Mouse (Mus musculus) embryonic facial prominence, embryonic 12.5 days (tissue): Measurements from ENCODE around the gene Adipor2. TPM values are rescaled to one million over a fixed set of nuclear protein-coding genes. Genes with fewer than 3 reads are reported as not detected.
"Not testable (repeated sequence)": the region's sequence is repeated elsewhere in the genome, so short reads cannot be mapped to it uniquely, and the experiment has no call there.

Experiments used
- ATAC-seq: fragments of 200-750 bp; cut with Nextera tagmentation; 2 replicates; pipeline ENCODE4 v1.8.0; 2017; ENCODE audit not compliant: insufficient number of reproducible peaks, insufficient read depth, low FRiP score, low TSS enrichment
- H3K27ac ChIP-seq: fragments of 300-500 bp; sonication (generic); 2 replicates; pipeline ENCODE4 v1.5.1; 2016; ENCODE audit warnings: mild to moderate bottlenecking
- H3K27me3 ChIP-seq: fragments of 300-500 bp; sonication (generic); 2 replicates; pipeline ENCODE4 v1.6.1; 2016; ENCODE audit warnings: mild to moderate bottlenecking, moderate library complexity
- H3K36me3 ChIP-seq: fragments of 300-500 bp; sonication (generic); 2 replicates; pipeline ENCODE4 v1.6.1; 2016; ENCODE audit warnings: mild to moderate bottlenecking
- H3K4me1 ChIP-seq: fragments of 300-500 bp; sonication (generic); 2 replicates; pipeline ENCODE4 v1.6.1; 2016
- H3K4me2 ChIP-seq: fragments of 300-500 bp; sonication (generic); replicated peaks from 2 replicates; pipeline ENCODE4 v1.6.1; 2016; ENCODE audit warnings: mild to moderate bottlenecking, moderate library complexity
- H3K4me3 ChIP-seq: fragments of 300-500 bp; sonication (generic); 2 replicates; pipeline ENCODE4 v1.5.1; 2016; ENCODE audit warnings: mild to moderate bottlenecking
- H3K9ac ChIP-seq: fragments of 300-500 bp; sonication (generic); 2 replicates; pipeline ENCODE4 v1.6.1; 2016; ENCODE audit warnings: mild to moderate bottlenecking, moderate library complexity
- H3K9me3 ChIP-seq: fragments of 300-500 bp; sonication (generic); 2 replicates; pipeline ENCODE4 v1.6.1; 2016; ENCODE audit warnings: mild to moderate bottlenecking, moderate library complexity
- WGBS: fragments of 180-500 bp; shearing (Covaris S2); methylation state at CpG from one replicate; pipeline ENCODE4 v1.1.7; 2016; 5-methylcytosine and 5-hydroxymethylcytosine counted together
- polyA plus RNA-seq: library from polyadenylated mRNA; unstranded; fragments of >200 nt; fragmentation: Nextera tagmentation; extraction: Ambion mirVana; gene quantifications from 2 replicates; pipeline ENCODE4 v1.2.1, GENCODE M21; 2016

Adipor2 gene
- polyA plus RNA-seq, 1 experiment from 2014 or later, result 30.2 TPM

DNA sequence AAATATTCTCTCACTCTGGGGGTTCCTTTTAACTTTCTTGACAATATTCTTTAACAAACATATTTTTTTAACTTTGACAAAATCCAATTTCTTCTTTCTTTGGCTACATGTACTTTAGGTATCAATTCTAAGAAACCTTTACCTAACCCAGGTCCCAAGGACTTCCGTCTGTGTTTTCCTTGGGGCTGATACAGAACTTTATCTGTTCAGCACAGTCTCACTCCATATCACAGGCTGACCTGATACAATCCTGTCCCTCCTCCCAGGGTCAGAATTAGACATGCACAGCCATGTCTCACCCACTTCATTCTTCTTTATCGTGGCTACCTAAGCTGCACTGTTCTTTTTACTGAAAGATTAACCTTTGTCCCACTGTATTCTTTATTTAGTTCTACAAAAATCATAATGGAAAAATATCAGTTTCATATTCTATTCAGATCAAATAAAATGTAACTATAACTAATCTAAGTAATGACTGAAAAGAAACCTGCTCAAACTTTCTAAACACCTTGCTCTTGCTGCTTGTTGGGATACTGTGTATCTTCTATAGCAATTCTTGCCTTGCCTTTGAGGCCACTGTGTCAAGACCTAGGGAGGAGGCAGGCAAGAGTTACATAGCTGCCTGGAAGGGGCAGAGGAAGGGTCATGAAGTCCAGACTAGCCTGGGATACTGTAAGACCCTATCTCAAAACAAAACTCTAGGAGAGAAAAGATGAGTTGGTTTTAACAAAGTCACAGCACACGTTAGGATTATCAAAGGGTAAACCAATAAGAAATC, 56.4 kb downstream of the Adipor2 start:
- no peaks in the 10 kb centered on the region for H3K27me3 ChIP-seq
- H3K27ac ChIP-seq, result no peak overlapping the region
- ATAC-seq, result no peak
- WGBS, result 95% methylated on average over 3 of the region's 3 CpGs
- no peaks in the 10 kb centered on the region for H3K9me3 ChIP-seq
- H3K4me3 ChIP-seq, result no peak overlapping the region
- no peak overlapping the region for H3K9ac ChIP-seq
- no peak overlapping the region for H3K4me2 ChIP-seq
- H3K4me1 ChIP-seq, result no peaks in the 10 kb centered on the region
- peaks cover 65% of the 10 kb centered on the region for H3K36me3 ChIP-seq

DNA sequence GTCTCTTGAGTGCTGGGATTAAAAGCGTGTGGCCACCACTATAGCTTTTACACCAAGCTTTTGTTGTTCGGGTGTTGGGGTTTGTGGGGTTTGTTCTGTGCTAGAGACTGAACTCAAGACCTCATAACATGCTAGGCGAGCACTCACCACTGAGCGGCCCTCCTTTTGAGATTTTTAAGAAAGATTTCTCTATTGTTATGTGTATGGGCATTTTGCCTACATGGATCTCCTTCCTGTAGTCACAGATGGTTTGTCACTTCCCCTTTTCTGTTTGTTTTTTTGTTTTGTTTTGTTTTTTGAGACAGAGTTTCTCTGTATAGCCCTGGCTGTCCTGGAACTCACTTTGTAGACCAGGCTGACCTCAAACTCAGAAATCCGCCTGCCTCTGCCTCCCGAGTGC, 57.3 kb downstream of the Adipor2 start:
- H3K9ac ChIP-seq, H3K4me2 ChIP-seq, ATAC-seq, H3K27ac ChIP-seq, H3K27me3 ChIP-seq, H3K9me3 ChIP-seq, H3K4me1 ChIP-seq, H3K4me3 ChIP-seq: not testable (repeated sequence)
- 90% methylated on average over 6 of the region's 6 CpGs for WGBS
- H3K36me3 ChIP-seq, result peaks cover 64% of the 10 kb centered on the region

DNA sequence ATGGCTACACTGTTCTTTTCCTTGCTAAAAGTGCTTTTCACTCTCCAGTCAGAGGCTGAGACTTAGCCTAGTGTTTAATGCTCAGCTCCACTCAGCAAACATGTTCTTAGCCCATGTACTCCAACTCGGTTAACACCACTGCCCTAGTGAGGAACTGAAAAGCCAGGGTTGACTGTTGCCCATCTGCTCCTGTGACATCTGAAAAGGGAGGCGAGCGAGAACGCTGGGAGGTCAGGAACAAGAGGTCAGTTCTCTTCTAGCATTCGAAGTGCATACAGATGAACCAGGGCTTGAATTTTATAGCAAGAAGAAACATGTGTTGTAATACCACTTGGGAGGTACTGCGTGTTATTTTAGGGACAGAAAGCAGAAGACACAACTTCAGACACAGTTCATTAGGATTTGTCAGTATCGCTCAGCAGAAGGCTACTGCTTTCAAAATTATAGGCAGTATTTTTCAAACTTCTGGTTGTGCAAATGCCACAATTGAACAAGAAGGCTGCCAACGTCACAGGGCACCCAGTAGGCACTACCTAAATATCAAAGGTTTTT, 59.4 kb downstream of the Adipor2 start:
- no peak overlapping the region for H3K27ac ChIP-seq
- no peak overlapping the region for H3K9ac ChIP-seq
- no peaks in the 10 kb centered on the region for H3K4me1 ChIP-seq
- H3K36me3 ChIP-seq, result peaks cover 70% of the 10 kb centered on the region
- WGBS, result 93% methylated on average over 8 of the region's 8 CpGs
- H3K27me3 ChIP-seq, result no peaks in the 10 kb centered on the region
- no peak overlapping the region for H3K4me3 ChIP-seq
- H3K9me3 ChIP-seq, result no peaks in the 10 kb centered on the region
- no peak for ATAC-seq
- H3K4me2 ChIP-seq, result no peak overlapping the region

DNA sequence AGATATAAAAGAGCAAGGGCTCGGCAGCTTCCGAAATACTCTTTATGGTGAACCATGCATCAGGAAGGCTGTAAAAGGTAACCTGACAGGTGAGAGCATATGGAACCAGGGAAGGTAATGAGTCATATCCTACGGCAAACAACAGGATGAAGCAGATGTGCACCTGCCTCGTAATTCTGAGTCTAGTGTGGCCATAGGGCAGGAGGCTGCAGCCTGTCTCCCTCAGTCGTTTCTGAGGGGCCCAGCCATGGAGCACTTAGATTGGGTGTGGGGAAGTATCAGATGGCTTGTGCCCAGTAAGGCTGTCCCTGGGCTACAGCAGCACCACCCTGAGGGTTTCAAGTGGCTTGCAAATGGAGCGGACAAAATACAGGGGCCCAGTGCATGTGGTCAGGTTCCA, 65.0 kb downstream of the Adipor2 start:
- H3K4me1 ChIP-seq, result no peaks in the 10 kb centered on the region
- H3K9ac ChIP-seq, result no peak overlapping the region
- no peak overlapping the region for H3K27ac ChIP-seq
- peaks cover 38% of the 10 kb centered on the region for H3K36me3 ChIP-seq
- no peak overlapping the region for H3K4me2 ChIP-seq
- no peaks in the 10 kb centered on the region for H3K27me3 ChIP-seq
- no peak overlapping the region for H3K4me3 ChIP-seq
- no peaks in the 10 kb centered on the region for H3K9me3 ChIP-seq
- 86% methylated on average over 6 of the region's 6 CpGs for WGBS
- ATAC-seq, result no peak

DNA sequence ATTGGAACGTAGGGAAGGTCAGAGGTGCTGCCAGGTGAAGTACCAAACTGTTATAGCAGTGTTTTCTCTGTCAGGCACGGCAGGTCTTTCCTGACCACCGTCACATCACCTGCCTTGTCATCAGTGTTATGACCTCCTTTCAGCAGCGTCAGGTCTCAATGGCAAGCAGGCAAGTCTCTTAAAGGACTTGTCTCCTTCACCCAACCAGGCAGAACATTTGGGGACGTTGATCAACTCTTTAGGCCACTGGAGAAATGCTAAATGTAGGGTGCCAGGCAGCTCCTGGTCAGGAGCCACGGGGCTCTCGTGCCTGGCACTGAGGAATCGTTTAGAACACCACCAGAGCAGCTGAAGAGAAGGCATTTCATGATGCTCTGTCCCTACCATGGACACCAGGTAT, 65.8 kb downstream of the Adipor2 start:
- no peak for ATAC-seq
- no peak overlapping the region for H3K4me2 ChIP-seq
- H3K9me3 ChIP-seq, result no peaks in the 10 kb centered on the region
- no peak overlapping the region for H3K27ac ChIP-seq
- no peaks in the 10 kb centered on the region for H3K27me3 ChIP-seq
- no peak overlapping the region for H3K9ac ChIP-seq
- no peaks in the 10 kb centered on the region for H3K4me1 ChIP-seq
- peaks cover 31% of the 10 kb centered on the region for H3K36me3 ChIP-seq
- WGBS, result 83% methylated on average over 8 of the region's 8 CpGs
- no peak overlapping the region for H3K4me3 ChIP-seq

DNA sequence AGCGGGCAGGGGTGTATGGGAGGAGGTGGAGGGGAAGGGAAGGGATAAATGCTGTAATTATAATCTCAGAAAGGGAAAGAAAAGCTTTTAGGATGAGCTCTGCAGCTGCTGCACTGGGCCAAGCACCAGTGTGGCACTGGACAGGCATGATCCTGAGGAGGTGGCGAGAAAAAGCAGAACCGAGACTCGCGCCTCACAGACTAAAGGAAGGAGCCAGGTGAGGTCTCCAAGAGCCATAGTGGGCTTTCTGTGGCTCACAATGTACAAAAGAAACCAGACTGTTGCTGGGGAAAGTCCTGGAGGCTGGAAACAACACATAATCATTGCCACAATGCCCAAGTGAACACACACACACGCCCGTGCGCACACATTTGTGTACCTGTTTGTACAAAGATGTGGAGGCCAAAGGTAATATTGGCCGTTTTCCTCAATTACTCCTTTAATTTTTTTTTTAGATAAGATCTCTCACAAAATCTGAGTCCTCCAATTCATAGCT, 66.8 kb downstream of the Adipor2 start:
- H3K4me2 ChIP-seq, result no peak overlapping the region
- H3K27ac ChIP-seq, result no peak overlapping the region
- H3K27me3 ChIP-seq, result no peaks in the 10 kb centered on the region
- H3K4me3 ChIP-seq, result no peak overlapping the region
- H3K36me3 ChIP-seq, result peaks cover 25% of the 10 kb centered on the region
- no peaks in the 10 kb centered on the region for H3K9me3 ChIP-seq
- no peak for ATAC-seq
- H3K4me1 ChIP-seq, result no peaks in the 10 kb centered on the region
- H3K9ac ChIP-seq, result no peak overlapping the region
- WGBS, result 84% methylated on average over 9 of the region's 9 CpGs

DNA sequence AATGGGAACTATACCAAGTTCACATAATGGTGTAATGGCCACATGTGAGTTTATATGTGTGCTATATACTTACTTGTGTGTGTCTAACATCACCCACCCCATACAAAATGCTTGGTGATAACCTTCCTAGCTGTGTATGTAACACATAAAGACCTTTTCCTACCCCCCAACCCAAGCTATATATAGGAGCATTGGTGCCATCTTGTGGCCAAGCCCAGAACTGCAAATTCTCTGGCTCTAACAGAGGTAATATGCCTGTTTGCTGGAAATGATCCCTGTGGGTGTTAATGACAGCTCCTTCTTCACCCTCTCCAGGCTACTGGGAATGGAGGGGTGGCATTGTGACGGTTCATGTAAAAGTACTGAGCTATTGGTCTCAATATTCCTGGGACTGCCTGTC, 69.3 kb downstream of the Adipor2 start:
- no peaks in the 10 kb centered on the region for H3K4me1 ChIP-seq
- no peak overlapping the region for H3K4me3 ChIP-seq
- H3K9ac ChIP-seq, result no peak overlapping the region
- no peak overlapping the region for H3K4me2 ChIP-seq
- H3K9me3 ChIP-seq, result no peaks in the 10 kb centered on the region
- no peak for ATAC-seq
- peaks cover 1% of the 10 kb centered on the region; the same call in 1 of the 2 replicates for H3K36me3 ChIP-seq
- no peak overlapping the region for H3K27ac ChIP-seq
- WGBS, result 6% methylated on average over 1 of the region's 1 CpGs
- H3K27me3 ChIP-seq, result no peaks in the 10 kb centered on the region

DNA sequence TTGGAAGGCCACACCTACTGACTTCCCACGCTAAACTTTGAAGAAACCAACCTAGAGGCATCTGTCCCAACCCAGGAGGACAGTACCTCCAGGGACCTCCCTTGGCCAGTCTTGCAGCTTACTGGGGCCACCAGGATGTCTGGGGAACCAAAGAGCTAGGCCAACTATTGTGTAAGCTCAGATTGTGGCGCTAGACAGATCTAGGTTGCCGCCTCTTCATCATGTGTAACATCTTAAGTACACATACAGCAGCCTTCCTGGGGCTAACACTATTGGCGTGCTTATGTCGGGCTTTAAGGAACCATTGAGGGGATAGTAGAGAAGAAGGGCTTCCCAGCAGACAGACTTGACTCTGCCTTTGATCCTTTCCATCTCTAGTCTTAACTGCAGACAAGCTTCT, 69.7 kb downstream of the Adipor2 start:
- no peaks in the 10 kb centered on the region for H3K36me3 ChIP-seq
- H3K4me2 ChIP-seq, result no peak overlapping the region
- H3K9me3 ChIP-seq, result no peaks in the 10 kb centered on the region
- ATAC-seq, result no peak
- no peak overlapping the region for H3K9ac ChIP-seq
- H3K27ac ChIP-seq, result no peak overlapping the region
- no peak overlapping the region for H3K4me3 ChIP-seq
- WGBS, result 80% methylated on average over 5 of the region's 5 CpGs
- no peaks in the 10 kb centered on the region for H3K27me3 ChIP-seq
- H3K4me1 ChIP-seq, result no peaks in the 10 kb centered on the region

DNA sequence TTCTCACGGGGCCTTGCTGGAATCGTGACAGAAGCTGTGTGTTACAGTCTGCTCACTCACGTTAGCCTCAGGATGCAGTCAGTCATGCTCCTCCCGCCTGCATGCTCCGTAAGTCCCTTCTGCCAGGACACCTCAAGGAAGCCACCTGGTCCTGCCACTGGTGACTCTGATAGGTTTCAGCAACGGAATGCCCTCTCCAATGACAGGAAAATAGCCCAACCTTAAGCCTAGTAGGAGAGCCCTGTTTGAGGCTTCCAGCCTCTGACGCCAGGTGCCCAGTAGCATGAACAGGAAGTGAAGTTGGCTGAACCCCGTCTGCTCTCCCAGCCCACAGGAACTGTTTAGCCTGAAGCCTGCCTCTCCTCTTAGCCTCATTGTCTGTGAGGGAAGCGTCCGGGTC, 71.2 kb downstream of the Adipor2 start:
- Histone ChIP-seq H3K27ac (no peak overlapping the region), H3K4me1 (no peaks in the 10 kb centered on the region), H3K36me3 (no peaks in the 10 kb centered on the region), H3K27me3 (no peaks in the 10 kb centered on the region), H3K4me3 (no peak overlapping the region), H3K4me2 (no peak overlapping the region), H3K9me3 (no peaks in the 10 kb centered on the region), H3K9ac (no peak overlapping the region)
- 54% methylated on average over 10 of the region's 10 CpGs for WGBS
- ATAC-seq, result no peak

DNA sequence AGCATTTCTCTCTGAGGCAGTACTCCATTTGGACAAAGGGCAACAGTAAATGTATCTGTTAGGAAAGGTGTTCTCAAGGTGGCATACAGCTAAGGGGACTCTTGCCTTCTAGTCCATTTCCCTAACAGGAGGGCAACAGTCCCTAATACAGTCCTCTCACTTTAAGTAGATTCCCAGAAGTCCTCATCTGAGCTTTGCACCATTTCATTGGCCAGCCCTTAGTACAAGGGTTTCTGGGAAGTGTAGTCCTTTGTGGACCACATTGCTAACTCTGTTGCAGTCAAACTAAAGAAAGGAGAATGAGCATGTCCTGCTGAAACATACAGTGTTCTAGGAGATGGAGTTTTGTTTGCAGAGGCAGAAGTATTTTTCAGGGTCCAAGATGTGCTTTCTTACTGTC, 76.1 kb downstream of the Adipor2 start:
- Histone ChIP-seq H3K4me2 (no peak overlapping the region), H3K27me3 (no peaks in the 10 kb centered on the region), H3K36me3 (no peaks in the 10 kb centered on the region), H3K4me3 (no peak overlapping the region), H3K27ac (no peak overlapping the region), H3K9me3 (no peaks in the 10 kb centered on the region), H3K4me1 (no peaks in the 10 kb centered on the region), H3K9ac (no peak overlapping the region)
- ATAC-seq, result no peak

DNA sequence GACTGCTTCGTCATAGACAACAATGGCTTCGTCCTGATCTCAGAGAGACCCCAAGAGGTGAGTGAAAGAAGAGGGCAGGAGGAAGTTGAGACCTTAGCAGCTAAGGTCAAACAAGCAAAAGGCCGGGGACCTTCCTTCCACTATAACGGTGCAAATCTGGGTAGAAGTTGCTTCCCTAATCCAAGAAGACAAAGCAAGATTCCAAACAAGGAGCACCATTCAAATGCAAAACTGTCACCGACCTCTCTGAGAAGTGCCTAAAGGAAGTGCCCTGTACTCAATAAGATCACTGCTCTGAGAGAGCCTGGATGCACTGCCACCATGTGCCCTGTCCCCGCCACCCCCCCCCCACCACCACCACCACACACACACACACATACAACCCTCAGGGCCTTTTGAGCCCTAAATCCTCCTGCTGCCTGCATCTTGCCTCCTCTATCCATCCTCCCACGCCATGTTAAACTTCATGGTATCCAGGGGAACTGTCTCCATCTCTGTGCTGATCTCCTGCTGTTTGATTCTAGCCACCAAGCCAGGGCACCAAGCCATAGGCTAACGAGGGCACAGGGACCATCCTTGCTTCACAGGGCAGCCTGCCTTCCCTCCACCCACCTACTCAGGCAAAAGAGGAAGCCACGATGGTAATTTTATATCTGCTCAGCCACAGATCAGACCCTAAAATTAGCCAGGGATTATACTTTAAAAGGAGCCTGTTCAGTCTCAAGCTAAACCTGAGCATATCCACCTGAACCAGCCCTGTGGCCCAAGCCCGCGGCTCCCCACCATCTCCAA, 79.2 kb downstream of the Adipor2 start:
- no peaks in the 10 kb centered on the region for H3K9me3 ChIP-seq
- H3K27ac ChIP-seq, result no peak overlapping the region; the same call in 1 of the 2 replicates
- ATAC-seq, result no peak
- no peak overlapping the region for H3K4me2 ChIP-seq
- 33% methylated on average over 10 of the region's 11 CpGs for WGBS
- H3K4me1 ChIP-seq, result no peaks in the 10 kb centered on the region
- H3K4me3 ChIP-seq, result no peak overlapping the region
- H3K27me3 ChIP-seq, result peaks cover 6% of the 10 kb centered on the region; the same call in 1 of the 2 replicates
- no peak overlapping the region for H3K9ac ChIP-seq
- no peaks in the 10 kb centered on the region for H3K36me3 ChIP-seq

DNA sequence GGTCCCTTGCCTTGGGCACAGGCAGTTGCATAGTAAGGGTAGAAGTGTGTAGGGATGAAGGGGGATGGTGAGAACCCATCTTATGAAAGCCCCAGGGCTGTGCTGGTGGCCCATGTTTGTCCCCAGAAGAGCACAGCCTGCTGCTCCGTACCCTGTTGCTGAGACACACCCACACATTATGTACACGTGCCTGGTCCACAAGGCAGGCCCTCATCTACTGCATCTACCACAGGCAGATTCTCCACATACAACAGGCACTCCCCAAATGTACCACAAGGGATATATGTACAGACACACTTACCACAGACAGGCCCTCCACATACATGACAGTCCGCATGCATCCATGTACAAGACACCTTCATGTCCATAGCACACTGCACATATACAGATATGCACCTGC, 80.2 kb downstream of the Adipor2 start:
- Histone ChIP-seq H3K4me2 (no peak overlapping the region), H3K9me3 (no peaks in the 10 kb centered on the region), H3K4me1 (no peaks in the 10 kb centered on the region), H3K27ac (no peak overlapping the region), H3K4me3 (no peak overlapping the region), H3K36me3 (no peaks in the 10 kb centered on the region), H3K27me3 (peaks cover 11% of the 10 kb centered on the region), H3K9ac (no peak overlapping the region)
- WGBS, result 72% methylated on average over 3 of the region's 3 CpGs
- no peak for ATAC-seq
